Comparison of ENCODE assay signal across 8 mouse cellular contexts in the genomic region with DNA sequence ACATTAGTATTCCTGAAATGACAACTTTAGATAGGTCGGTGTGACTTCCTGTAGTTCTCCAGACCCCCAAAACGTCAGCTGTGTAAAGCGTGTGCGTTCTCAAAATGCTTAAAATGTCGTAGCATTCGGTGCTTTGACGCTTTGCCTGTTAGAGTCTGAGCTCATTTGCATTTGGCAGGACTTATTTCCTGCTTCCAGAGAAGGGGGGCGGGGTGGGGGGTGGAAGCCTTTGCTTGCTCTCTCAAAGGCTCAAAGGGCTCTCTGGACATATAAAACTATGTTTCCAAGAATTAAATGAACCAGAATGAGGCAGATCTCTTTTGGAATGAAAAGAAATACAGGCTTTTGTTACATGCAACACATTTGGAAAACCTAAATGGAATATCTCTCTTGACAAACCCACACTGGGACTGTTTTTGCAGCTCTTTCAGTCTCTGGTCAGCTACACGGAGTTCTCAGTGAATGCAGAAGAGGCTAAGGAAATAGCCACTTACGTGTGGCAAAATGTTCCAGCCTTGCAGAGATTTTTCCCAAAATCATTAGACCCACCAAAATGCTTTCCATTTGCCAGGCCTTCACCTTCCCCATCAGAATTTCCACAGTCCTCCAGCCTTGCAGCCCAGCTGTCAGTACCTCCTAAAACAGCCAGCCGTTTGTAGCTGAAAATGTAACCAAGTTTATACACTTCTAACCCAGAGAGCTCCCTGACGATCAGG.
DNase-seq lines count a peak whose midpoint lies in the region; ATAC-seq and TF ChIP-seq lines count a peak whose summit lies in the region.

No protein-coding gene starts in this region.

- H3K4me2 ChIP-seq in forebrain, embryonic 12.5 days, result peak overlapping the region; percentile 67

- no peak for TF ChIP-seq EP300 in MEL (IDR thresholded peaks at IDR 0.05; ENCODE audit: low read depth in 1 of 2, low read length in 2 of 2)

- no peaks in the 10 kb centered on the region for H3K9me3 ChIP-seq in MEL (replicated peaks; ENCODE audit: insufficient read depth, low read length)
- H3K9me3 ChIP-seq in forebrain, embryonic 12.5 days, result no peaks in the 10 kb centered on the region
- no peaks in the 10 kb centered on the region for H3K9me3 ChIP-seq in hindbrain, embryonic 10.5 days

- TF ChIP-seq POLR2A in MEL (IDR thresholded peaks at IDR 0.05; ENCODE audit: control insufficient read depth in 1 of 2, insufficient read depth in 1 of 2, low read depth in 1 of 2, low read length in 2 of 2, poor library complexity in 1 of 2), result no peak
- TF ChIP-seq POLR2A in brain, embryonic 14.5 days (IDR thresholded peaks at IDR 0.05; ENCODE audit: borderline replicate concordance, extremely low read depth, insufficient read depth, insufficient read length, poor library complexity, severe bottlenecking), result no peak

- H3K36me3 ChIP-seq in MEL (ENCODE audit: control insufficient read depth in 1 of 2, insufficient read depth in 2 of 2, low read length in 2 of 2), result peaks cover 0 to 2% of the 10 kb centered on the region in 2 experiments; a peak in 1 of 4 replicates
- H3K36me3 ChIP-seq in forebrain, embryonic 12.5 days (replicated peaks), result no peaks in the 10 kb centered on the region
- no peaks in the 10 kb centered on the region for H3K36me3 ChIP-seq in hindbrain, embryonic 10.5 days

- peak; percentile 18 for DNase-seq in MEL (ENCODE audit: low read depth, low spot score)
- DNase-seq in brain, embryonic 14.5 days (ENCODE audit: low read depth), result peak; percentile 91
- DNase-seq in hindbrain, embryonic 10.5 days (ENCODE audit: low spot score), result peak; percentile 54
- peak; percentile 39 to 60 for DNase-seq in layer of hippocampus, postnatal 14 days (ENCODE audit: low spot score in 2 of 2)
- peak; percentile 64 for DNase-seq in lung, postnatal 10 days
- peak; percentile 72 for DNase-seq in retina, postnatal 1 day
- DNase-seq in frontal cortex, postnatal 25 days (ENCODE audit: low spot score in 2 of 2), result no peak

- 2% methylated on average over 12 of the region's 12 CpGs for WGBS in forebrain, embryonic 12.5 days
- 6% methylated on average over 12 of the region's 12 CpGs for WGBS in hindbrain, embryonic 10.5 days

- H3K9ac ChIP-seq in MEL (ENCODE audit: control insufficient read depth, low read depth, low read length, poor library complexity, severe bottlenecking), result no peak overlapping the region
- H3K9ac ChIP-seq in forebrain, embryonic 12.5 days, result peak overlapping the region; percentile 43; the same call in 1 of the 2 replicates

- H3K27me3 ChIP-seq in MEL (ENCODE audit: control insufficient read depth in 1 of 2, insufficient read depth in 2 of 2, low read length in 2 of 2), result no peaks in the 10 kb centered on the region
- no peaks in the 10 kb centered on the region for H3K27me3 ChIP-seq in forebrain, embryonic 12.5 days
- H3K27me3 ChIP-seq in hindbrain, embryonic 10.5 days (ENCODE audit: insufficient read depth, poor library complexity, severe bottlenecking), result no peaks in the 10 kb centered on the region

- no peaks in the 10 kb centered on the region for H3K79me2 ChIP-seq in MEL (ENCODE audit: control insufficient read depth, insufficient read depth, low read length, poor library complexity)

- ATAC-seq in forebrain, embryonic 12.5 days (ENCODE audit: low FRiP score), result peak; percentile 62

- no peak for TF ChIP-seq CTCF in MEL (IDR thresholded peaks at IDR 0.05 in 2 of 3, conservative IDR thresholded peaks at IDR 0.05 in 1 of 3; ENCODE audit: control insufficient read depth in 1 of 3, insufficient read depth in 1 of 3, low read depth in 2 of 3, low read length in 3 of 3, poor library complexity in 1 of 3, severe bottlenecking in 1 of 3)
- no peak for TF ChIP-seq CTCF in brain, embryonic 14.5 days (IDR thresholded peaks at IDR 0.05; ENCODE audit: borderline replicate concordance, extremely low read depth, insufficient read depth, insufficient read length)

- H3K4me3 ChIP-seq in MEL (ENCODE audit: control insufficient read depth in 1 of 2, insufficient read depth in 1 of 2, low read depth in 2 of 2, low read length in 2 of 2), result peak overlapping the region; percentile 31 to 48; a peak in 2 of 4 replicates
- peak overlapping the region; percentile 39 for H3K4me3 ChIP-seq in forebrain, embryonic 12.5 days (replicated peaks)
- H3K4me3 ChIP-seq in hindbrain, embryonic 10.5 days, result peak overlapping the region; percentile 56

- H3K4me1 ChIP-seq in MEL (ENCODE audit: control insufficient read depth in 1 of 2, insufficient read depth in 2 of 2, low read length in 2 of 2), result peaks cover 0 to 6% of the 10 kb centered on the region in 2 experiments; a peak in 2 of 4 replicates
- H3K4me1 ChIP-seq in forebrain, embryonic 12.5 days, result peaks cover 26% of the 10 kb centered on the region
- H3K4me1 ChIP-seq in hindbrain, embryonic 10.5 days (replicated peaks), result peaks cover 36% of the 10 kb centered on the region

- H3K27ac ChIP-seq in MEL (ENCODE audit: control insufficient read depth, low read depth, low read length), result no peak overlapping the region
- peak overlapping the region; percentile 77 for H3K27ac ChIP-seq in forebrain, embryonic 12.5 days
- peak overlapping the region; percentile 91 for H3K27ac ChIP-seq in hindbrain, embryonic 10.5 days

- no peak for TF ChIP-seq RAD21 in MEL (IDR thresholded peaks at IDR 0.05; ENCODE audit: low read depth, low read length)

TF ChIP-seq in MEL, 35 proteins besides CTCF, POLR2A, EP300 and RAD21:
- TF ChIP-seq ZNF384 (IDR thresholded peaks at IDR 0.05; ENCODE audit: low read depth, low read length), result no peak
- TF ChIP-seq KAT2A (conservative IDR thresholded peaks at IDR 0.05; ENCODE audit: low read depth, low read length), result no peak
- TF ChIP-seq GATA1 (IDR thresholded peaks at IDR 0.05; ENCODE audit: low read depth, low read length), result no peak
- TF ChIP-seq MXI1 (IDR thresholded peaks at IDR 0.05; ENCODE audit: low read depth, low read length), result no peak
- no peak for TF ChIP-seq RCOR1 (IDR thresholded peaks at IDR 0.05; ENCODE audit: low read depth, low read length)
- TF ChIP-seq HCFC1 (IDR thresholded peaks at IDR 0.05; ENCODE audit: low read depth, low read length), result no peak
- TF ChIP-seq TAL1 (IDR thresholded peaks at IDR 0.05; ENCODE audit: low read length), result no peak
- no peak for TF ChIP-seq USF1 (IDR thresholded peaks at IDR 0.05; ENCODE audit: low read depth, low read length)
- no peak for TF ChIP-seq GABPA (IDR thresholded peaks at IDR 0.05; ENCODE audit: low read depth, low read length)
- no peak for TF ChIP-seq POLR2AphosphoS5 (IDR thresholded peaks at IDR 0.05; ENCODE audit: borderline replicate concordance, low read depth, low read length)
- TF ChIP-seq JUND (IDR thresholded peaks at IDR 0.05; ENCODE audit: low read depth, low read length), result no peak
- TF ChIP-seq TBP (IDR thresholded peaks at IDR 0.05; ENCODE audit: low read depth, low read length), result no peak
- no peak for TF ChIP-seq BHLHE40 (IDR thresholded peaks at IDR 0.05; ENCODE audit: borderline replicate concordance, low read depth, low read length)
- no peak for TF ChIP-seq SMC3 (IDR thresholded peaks at IDR 0.05; ENCODE audit: low read depth, low read length)
- no peak for TF ChIP-seq MYC (IDR thresholded peaks at IDR 0.05; ENCODE audit: low read depth, low read length)
- TF ChIP-seq UBTF (IDR thresholded peaks at IDR 0.05; ENCODE audit: borderline replicate concordance, insufficient read depth, low read depth, low read length), result no peak
- TF ChIP-seq POLR2AphosphoS2 (IDR thresholded peaks at IDR 0.05; ENCODE audit: low read length), result no peak
- TF ChIP-seq NRF1 (IDR thresholded peaks at IDR 0.05; ENCODE audit: insufficient read depth, low read depth, low read length, poor library complexity, severe bottlenecking), result no peak

Comparison
In these comparisons a context has a peak if more than half of its experiments do, and no peak if none do; other contexts are left out.
1. DNase-seq: peak in MEL (single experiment), brain, embryonic 14.5 days (single experiment), hindbrain, embryonic 10.5 days (single experiment), layer of hippocampus, postnatal 14 days (2 of 2), lung, postnatal 10 days (single experiment) and retina, postnatal 1 day (single experiment); none in frontal cortex, postnatal 25 days (0 of 2).
2. Peak in every context shown above with its lines, with median percentiles within 50 percentile points of each other: H3K4me3 ChIP-seq.